Mouse (Mus musculus) Patski (cell line): ENCODE results near the gene Spats2. TPM values are rescaled to one million over a fixed set of nuclear protein-coding genes. Genes with fewer than 3 reads are reported as not detected.
"Not testable (repeated sequence)": the region's sequence is repeated elsewhere in the genome, so short reads cannot be mapped to it uniquely, and the experiment has no call there.

ENCODE experiments used
- ATAC-seq: fragments of 100-300 bp; one replicate; pipeline ENCODE4 v1.8.0; 2021
- CTCF ChIA-PET: fragments of 350-600 bp; sonication (Branson Sonifier 250); formaldehyde crosslinking; loops from one replicate; lab custom pipeline; 2022; ENCODE audit warnings: inconsistent platforms; lab: Charles Lee
- POLR2A ChIA-PET: fragments of 350-600 bp; sonication (Branson Sonifier 250); formaldehyde crosslinking; loops from one replicate; lab custom pipeline; 2022; ENCODE audit warnings: antibody characterized with exemption, inconsistent platforms; lab: Charles Lee
- DNase-seq: peaks from one replicate; pipeline ENCODE4 v3.0.0-alpha.2; 2011; ENCODE audit warnings: low read depth, low spot score
- H3K27me3 ChIP-seq: fragments of 371-371 bp; one replicate; pipeline ENCODE4 v1.5.1; 2021
- CTCF ChIP-seq: fragments of 100-300 bp; IDR thresholded peaks from one replicate; pipeline ENCODE4 v1.5.1; 2021
- in situ Hi-C: fragments of 300-500 bp; cut with MboI; formaldehyde crosslinking; loops from 3 replicates; pipeline ENCODE4 v1.11.1; 2018; ENCODE audit warnings: low pct_unique_long_range_greater_than_20kb, mixed read lengths
- polyA plus RNA-seq: library from polyadenylated mRNA; unstranded; gene quantifications from one replicate; pipeline ENCODE4 v1.2.3, GENCODE M21; 2021

The Spats2 gene
- 43.8 TPM for polyA plus RNA-seq

- POLR2A ChIA-PET = interaction anchor here (0.7 kb wide), 1 partner anchor 287 kb away, joined by 5 read pairs; no protein-coding TSS in a partner anchor
- ATAC-seq = no peak
Observed at GRCm38 (mm10) chr15:99125711-99126080, at the start of gene Spats2. Gene Spats2 (plus strand): TSS chr15:99125916.

GRCm38 (mm10) chr15:99076011-99076410, 49.7 kb upstream of the Spats2 start:
- DNase-seq, H3K27me3 ChIP-seq, ATAC-seq, in situ Hi-C loops: not testable (repeated sequence)
- ChIA-PET CTCF (interaction anchor here (1.1 kb wide), 1 partner anchor 10 kb away, joined by 3 read pairs; no protein-coding TSS in a partner anchor), POLR2A (interaction anchor here (0.6 kb wide), 1 partner anchor 29 kb away, joined by 4 read pairs; no protein-coding TSS in a partner anchor)

More at GRCm38 (mm10) chr15:99125711-99126080, at the start of gene Spats2:
- TF ChIP-seq CTCF = no peak
- no peaks in the 10 kb centered on the region for H3K27me3 ChIP-seq
- DNase-seq = no peak
- CTCF ChIA-PET = no interaction called here
- in situ Hi-C loops = no loop called here

- ChIA-PET CTCF (interaction anchor here (1.1 kb wide), 1 partner anchor 10 kb away, joined by 3 read pairs; no protein-coding TSS in a partner anchor), POLR2A (no interaction called here)
- no peak for TF ChIP-seq CTCF
- no peaks in the 10 kb centered on the region for H3K27me3 ChIP-seq
- DNase-seq (no peak), ATAC-seq (no peak)
- in situ Hi-C loops = no loop called here
Observed at GRCm38 (mm10) chr15:99078181-99078910, 47.4 kb upstream of the Spats2 start.

- H3K27me3 ChIP-seq = no peaks in the 10 kb centered on the region
- POLR2A ChIA-PET = no interaction called here
- TF ChIP-seq CTCF = no peak
- ATAC-seq (no peak), DNase-seq (no peak)
- in situ Hi-C loops = no loop called here
- CTCF ChIA-PET = interaction anchor here (0.9 to 1.3 kb wide), 3 partner anchors 9 to 54 kb away, joined by 3 to 4 read pairs (median 4); no protein-coding TSS in a partner anchor
Observed at GRCm38 (mm10) chr15:99079804-99080203, 45.9 kb upstream of the Spats2 start.

GRCm38 (mm10) chr15:99082322-99082721, 43.4 kb upstream of the Spats2 start:
- no peak for ATAC-seq
- POLR2A ChIA-PET = interaction anchor here (0.6 to 1.2 kb wide), 2 partner anchors 18 to 37 kb away, joined by 3 read pairs; no protein-coding TSS in a partner anchor
- CTCF ChIA-PET = interaction anchor here (0.6 to 2.0 kb wide), 3 partner anchors 27 to 57 kb away, joined by 3 to 7 read pairs (median 3); no protein-coding TSS in a partner anchor
- DNase-seq = no peak
- no peak for TF ChIP-seq CTCF
- H3K27me3 ChIP-seq = no peaks in the 10 kb centered on the region
- in situ Hi-C loops = no loop called here

GRCm38 (mm10) chr15:99082840-99083239, 42.9 kb upstream of the Spats2 start:
- in situ Hi-C loops = no loop called here
- H3K27me3 ChIP-seq = no peaks in the 10 kb centered on the region
- ATAC-seq (no peak), DNase-seq (no peak)
- no peak for TF ChIP-seq CTCF
- ChIA-PET POLR2A (no interaction called here), CTCF (interaction anchor here (1.0 to 2.0 kb wide), 3 partner anchors 14 to 58 kb away, joined by 3 to 7 read pairs (median 3); no protein-coding TSS in a partner anchor)

- no peak for ATAC-seq
- H3K27me3 ChIP-seq = no peaks in the 10 kb centered on the region
- CTCF ChIA-PET = interaction anchor here (1.0 to 2.0 kb wide), 2 partner anchors 14 to 58 kb away, joined by 3 to 7 read pairs; no protein-coding TSS in a partner anchor
- TF ChIP-seq CTCF = no peak
- in situ Hi-C loops = no loop called here
- POLR2A ChIA-PET = no interaction called here
- no peak for DNase-seq
Observed at GRCm38 (mm10) chr15:99083258-99083657, 42.5 kb upstream of the Spats2 start.

GRCm38 (mm10) chr15:99083867-99084557, 41.7 kb upstream of the Spats2 start:
- POLR2A ChIA-PET = interaction anchor here (0.6 kb wide), 1 partner anchor 52 kb away, joined by 3 read pairs; no protein-coding TSS in a partner anchor
- in situ Hi-C loops = no loop called here
- ATAC-seq (no peak), DNase-seq (no peak)
- H3K27me3 ChIP-seq = no peaks in the 10 kb centered on the region
- CTCF ChIA-PET = interaction anchor here (1.0 to 2.4 kb wide), 3 partner anchors 10 to 59 kb away, joined by 3 to 7 read pairs (median 6); partner anchors contain the start of gene Troap
- TF ChIP-seq CTCF = no peak

GRCm38 (mm10) chr15:99084618-99085017, 41.1 kb upstream of the Spats2 start:
- no peaks in the 10 kb centered on the region for H3K27me3 ChIP-seq
- POLR2A ChIA-PET = interaction anchor here (0.6 to 0.9 kb wide), 2 partner anchors 30 to 53 kb away, joined by 3 read pairs; no protein-coding TSS in a partner anchor
- TF ChIP-seq CTCF = no peak
- in situ Hi-C loops = no loop called here
- ATAC-seq = no peak
- CTCF ChIA-PET = interaction anchor here (2.4 kb wide), 1 partner anchor 10 kb away, joined by 6 read pairs; the partner anchor contains the start of gene Troap
- DNase-seq = no peak

GRCm38 (mm10) chr15:99085997-99086396, 39.7 kb upstream of the Spats2 start:
- no peak for DNase-seq
- ChIA-PET CTCF (interaction anchor here (0.8 to 2.4 kb wide), 5 partner anchors 10 to 62 kb away, joined by 3 to 6 read pairs (median 4); partner anchors contain the start of gene Troap), POLR2A (no interaction called here)
- H3K27me3 ChIP-seq = no peaks in the 10 kb centered on the region
- in situ Hi-C loops = no loop called here
- no peak for ATAC-seq
- no peak for TF ChIP-seq CTCF
